Mouse (Mus musculus): ENCODE results near the gene Alg5. TPM values are rescaled to one million over a fixed set of nuclear protein-coding genes. Genes with fewer than 3 reads are reported as not detected.
"Not testable (repeated sequence)": the region's sequence is repeated elsewhere in the genome, so short reads cannot be mapped to it uniquely, and the experiment has no call there.

The Alg5 gene
- polyA plus RNA-seq (2014; fragmentation: Nextera tagmentation; extraction: Ambion mirVana) = 36.0 and 37.5 TPM in 2 replicates

DNA sequence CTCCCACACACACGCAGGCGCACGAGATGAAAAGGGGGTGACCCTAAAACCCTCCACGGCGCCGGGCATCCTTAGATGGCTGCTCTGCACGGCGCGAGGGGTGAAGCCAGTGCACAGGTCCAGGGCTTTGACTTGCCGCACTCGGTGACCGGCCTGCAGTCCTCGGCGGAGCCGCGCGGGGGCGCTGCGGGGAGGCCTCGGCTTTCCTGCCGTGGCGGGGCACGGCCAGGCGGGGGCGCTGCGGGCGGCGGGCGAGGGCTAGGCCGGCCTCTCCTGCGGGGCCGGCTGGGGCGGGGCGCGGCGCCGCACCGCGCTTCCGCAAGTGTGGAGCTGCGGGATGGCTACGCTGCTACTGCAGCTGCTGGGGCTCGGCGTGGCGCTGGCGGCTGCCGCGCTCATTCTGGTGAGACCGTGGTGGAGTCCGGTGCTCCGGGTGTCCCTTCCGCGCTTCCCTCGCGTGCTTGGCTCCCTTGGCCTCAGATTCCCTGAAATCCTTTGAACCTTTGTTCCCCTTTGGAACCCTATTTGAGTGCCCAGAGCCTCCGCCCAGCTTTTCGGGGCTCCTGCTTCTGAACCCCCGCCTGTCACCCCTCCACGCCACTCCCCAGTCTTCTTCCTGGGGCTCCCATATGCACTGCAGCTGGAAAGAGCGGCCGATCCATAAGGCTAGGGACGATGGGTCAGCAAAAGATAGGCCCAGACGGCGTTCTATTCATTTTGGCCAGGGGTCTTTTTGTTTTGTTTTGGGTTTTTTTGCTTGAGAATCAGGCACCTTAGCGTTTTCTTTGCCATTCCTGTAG lies at the start of gene Alg5, which contains the start of gene Exosc8:
TSS of gene Alg5 (plus strand) at position 293 of the 800 bp plus-strand sequence.
TSS of gene Exosc8 (minus strand) at position 147 of the 800 bp plus-strand sequence.
- peak; percentile 89 for ATAC-seq (ENCODE audit: insufficient number of reproducible peaks, low FRiP score, low TSS enrichment, low read depth)
- DNase-seq (ENCODE audit: low spot score) = peak; percentile 96
- Histone ChIP-seq H3K4me1 (ENCODE audit: control insufficient read depth, insufficient read depth, low read length) (0 out of 2 replicates have a peak, but pooled peaks cover 7% of the 10 kb centered on the region), H3K36me3 (ENCODE audit: control insufficient read depth, insufficient read depth, low read length) (peaks cover 3% of the 10 kb centered on the region; the same call in 1 of the 2 replicates), H3K4me2 (ENCODE audit: low read depth, severe bottlenecking) (peak within 1 kb of the TSS; percentile 79), H3K27me3 (ENCODE audit: control insufficient read depth, insufficient read depth, low read length) (no peaks in the 10 kb centered on the region), H3K9ac (ENCODE audit: low read length) (peak within 1 kb of the TSS; percentile 86), H3K4me3 (ENCODE audit: low read depth, low read length) (peak within 1 kb of the TSS; percentile 89), H3K27ac (replicated peaks; ENCODE audit: low read depth, low read length) (peak within 1 kb of the TSS; percentile 98), H3K9me3 (ENCODE audit: control insufficient read depth, low read length) (no peaks in the 10 kb centered on the region)
- under 1% methylated on average over 52 of the region's 65 CpGs for WGBS

DNA sequence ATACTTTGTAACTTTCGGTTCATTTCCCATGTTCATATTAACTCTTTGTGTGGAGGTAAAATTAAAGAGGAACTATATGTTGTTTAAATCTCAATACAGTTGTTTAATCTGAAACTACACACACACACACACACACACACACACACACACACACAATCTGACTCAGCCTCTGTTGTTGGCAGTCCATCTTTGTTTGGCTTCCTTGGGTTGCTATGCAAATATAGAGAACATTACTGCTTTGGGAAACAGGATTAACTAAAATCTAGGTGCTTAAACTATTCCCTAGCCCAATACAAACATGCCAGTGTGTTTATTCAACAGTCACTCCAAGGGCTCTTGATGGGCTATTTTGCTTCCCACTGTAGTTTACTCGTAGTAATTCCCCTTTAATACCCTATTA lies 48.1 kb upstream of the Alg5 start:
- 68% methylated on average over 2 of the region's 2 CpGs for WGBS
- ATAC-seq (ENCODE audit: insufficient number of reproducible peaks, low FRiP score, low TSS enrichment, low read depth) = no peak
- H3K4me2 ChIP-seq (ENCODE audit: low read depth, severe bottlenecking) = no peak overlapping the region

DNA sequence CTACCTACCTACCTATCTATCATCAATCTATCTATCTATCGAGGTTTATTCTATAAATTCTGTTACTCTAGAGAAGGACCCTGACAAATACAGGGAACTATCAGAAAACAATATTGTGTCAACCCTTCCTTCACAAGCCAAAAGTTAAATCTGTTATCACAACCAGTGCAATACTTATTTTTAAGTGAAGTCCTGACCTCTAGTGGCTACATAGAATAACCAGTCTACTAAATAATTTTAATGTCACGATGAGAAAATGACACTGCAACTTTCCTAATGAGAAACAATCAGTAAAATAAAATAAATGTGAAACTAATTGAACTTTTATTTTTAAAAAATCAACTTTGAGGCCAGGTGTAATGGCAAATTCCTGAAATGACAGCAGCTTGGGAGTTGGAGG lies 46.2 kb upstream of the Alg5 start:
- H3K4me1 ChIP-seq (ENCODE audit: control insufficient read depth, insufficient read depth, low read length) = no peaks in the 10 kb centered on the region
- H3K4me3 ChIP-seq (ENCODE audit: low read depth, low read length) = no peak overlapping the region
- DNase-seq (ENCODE audit: low spot score) = no peak
- H3K9ac ChIP-seq (ENCODE audit: low read length) = no peak overlapping the region
- H3K27ac ChIP-seq (replicated peaks; ENCODE audit: low read depth, low read length) = no peak overlapping the region
- no peak overlapping the region for H3K4me2 ChIP-seq (ENCODE audit: low read depth, severe bottlenecking)
- H3K36me3 ChIP-seq (ENCODE audit: control insufficient read depth, insufficient read depth, low read length) = no peaks in the 10 kb centered on the region
- no peak for ATAC-seq (ENCODE audit: insufficient number of reproducible peaks, low FRiP score, low TSS enrichment, low read depth)
- 54% methylated on average over 2 of the region's 2 CpGs for WGBS
- H3K27me3 ChIP-seq (ENCODE audit: control insufficient read depth, insufficient read depth, low read length) = no peaks in the 10 kb centered on the region
- H3K9me3 ChIP-seq (ENCODE audit: control insufficient read depth, low read length) = no peaks in the 10 kb centered on the region

More for the DNA sequence above, 48.1 kb upstream of the Alg5 start:
- H3K4me1 ChIP-seq (ENCODE audit: control insufficient read depth, insufficient read depth, low read length) = no peaks in the 10 kb centered on the region
- H3K4me3 ChIP-seq (ENCODE audit: low read depth, low read length) = no peak overlapping the region
- H3K36me3 ChIP-seq (ENCODE audit: control insufficient read depth, insufficient read depth, low read length) = no peaks in the 10 kb centered on the region
- DNase-seq (ENCODE audit: low spot score) = no peak
- H3K9ac ChIP-seq (ENCODE audit: low read length) = no peak overlapping the region
- H3K27ac ChIP-seq (replicated peaks; ENCODE audit: low read depth, low read length) = no peak overlapping the region
- no peaks in the 10 kb centered on the region for H3K9me3 ChIP-seq (ENCODE audit: control insufficient read depth, low read length)
- H3K27me3 ChIP-seq (ENCODE audit: control insufficient read depth, insufficient read depth, low read length) = no peaks in the 10 kb centered on the region

DNA sequence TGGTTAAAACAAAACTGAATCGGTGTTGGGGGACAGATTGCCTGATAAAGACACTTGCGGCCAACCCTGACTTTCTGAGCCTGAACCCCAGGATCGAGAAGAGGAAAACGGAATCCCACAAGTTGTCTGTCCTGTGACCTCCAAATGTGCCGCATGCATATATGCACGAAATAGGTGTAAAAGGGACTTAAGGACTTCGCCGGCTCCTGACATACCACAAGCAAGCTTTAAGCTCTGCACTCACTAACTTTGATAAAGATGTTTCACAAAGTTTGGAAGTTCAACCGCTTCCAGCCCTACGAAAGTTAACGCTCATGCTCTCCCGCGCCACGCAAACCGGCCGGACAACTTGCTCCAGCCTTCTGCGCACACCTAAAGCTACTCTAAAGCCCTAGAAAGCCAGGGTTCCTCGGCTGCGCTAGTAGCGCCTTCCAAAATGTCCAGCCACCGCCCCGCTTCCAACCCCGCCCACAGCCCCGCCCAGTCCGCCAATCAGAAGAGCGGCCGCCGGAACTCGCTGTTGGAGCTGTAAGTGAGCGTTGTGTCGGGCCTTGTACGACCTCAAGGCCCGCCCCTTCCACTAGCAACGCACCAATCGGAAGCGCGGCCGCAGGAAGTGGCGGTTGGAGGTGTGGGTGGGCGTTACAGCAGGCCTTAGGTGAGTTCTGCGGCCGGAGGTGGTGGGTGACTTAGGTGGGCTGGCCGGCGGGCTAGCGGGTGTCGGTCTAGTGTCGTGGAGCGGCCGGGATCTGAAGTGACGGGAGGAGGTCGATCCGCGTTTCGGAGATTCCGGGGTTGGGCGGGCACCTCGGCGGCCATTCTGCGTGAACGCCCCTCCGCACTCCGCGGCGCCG lies 42.9 kb upstream of the Alg5 start, which contains the start of gene Supt20:
TSS of gene Supt20 (plus strand) at position 606 of the 854 bp plus-strand sequence.
- Histone ChIP-seq H3K4me3 (ENCODE audit: low read depth, low read length) (peak within 1 kb of the TSS; percentile 75), H3K4me1 (ENCODE audit: control insufficient read depth, insufficient read depth, low read length) (no peaks in the 10 kb centered on the region), H3K27me3 (ENCODE audit: control insufficient read depth, insufficient read depth, low read length) (no peaks in the 10 kb centered on the region), H3K36me3 (ENCODE audit: control insufficient read depth, insufficient read depth, low read length) (no peaks in the 10 kb centered on the region; the same call in 1 of the 2 replicates), H3K27ac (replicated peaks; ENCODE audit: low read depth, low read length) (0 out of 2 replicates have a peak within 1 kb of the TSS, but pooled peaks have one; percentile 39), H3K4me2 (ENCODE audit: low read depth, severe bottlenecking) (peak within 1 kb of the TSS; percentile 56), H3K9ac (ENCODE audit: low read length) (peak within 1 kb of the TSS; percentile 71), H3K9me3 (ENCODE audit: control insufficient read depth, low read length) (no peaks in the 10 kb centered on the region)
- DNase-seq (ENCODE audit: low spot score) = peak; percentile 94
- peak; percentile 99 for ATAC-seq (ENCODE audit: insufficient number of reproducible peaks, low FRiP score, low TSS enrichment, low read depth)
- WGBS = 2% methylated on average over 65 of the region's 65 CpGs

DNA sequence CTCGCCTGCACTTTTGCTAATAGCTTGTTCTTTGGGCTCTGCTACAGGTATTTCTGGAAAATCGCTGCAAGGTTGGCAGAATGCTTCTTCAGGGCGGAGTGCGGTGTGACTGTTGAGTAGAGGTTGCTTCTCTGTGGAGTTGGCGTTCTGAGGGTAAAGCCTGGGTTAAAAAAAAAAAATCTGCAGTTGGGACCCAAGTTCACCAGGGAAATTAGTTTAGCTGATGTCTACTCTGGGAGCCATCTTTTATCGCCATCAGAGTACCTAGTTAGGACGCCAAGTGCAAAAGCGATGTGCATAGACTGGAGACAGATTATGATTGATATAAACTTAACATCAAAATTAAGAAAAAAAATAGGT lies 42.3 kb upstream of the Alg5 start:
- Histone ChIP-seq H3K27ac (replicated peaks; ENCODE audit: low read depth, low read length) (0 out of 2 replicates have a peak overlapping the region, but pooled peaks have one; percentile 39), H3K4me3 (ENCODE audit: low read depth, low read length) (peak overlapping the region; percentile 75), H3K4me2 (ENCODE audit: low read depth, severe bottlenecking) (peak overlapping the region; percentile 55), H3K9ac (ENCODE audit: low read length) (peak overlapping the region; percentile 71), H3K4me1 (ENCODE audit: control insufficient read depth, insufficient read depth, low read length) (no peaks in the 10 kb centered on the region), H3K36me3 (ENCODE audit: control insufficient read depth, insufficient read depth, low read length) (no peaks in the 10 kb centered on the region; the same call in 1 of the 2 replicates), H3K9me3 (ENCODE audit: control insufficient read depth, low read length) (no peaks in the 10 kb centered on the region), H3K27me3 (ENCODE audit: control insufficient read depth, insufficient read depth, low read length) (no peaks in the 10 kb centered on the region)
- ATAC-seq (ENCODE audit: insufficient number of reproducible peaks, low FRiP score, low TSS enrichment, low read depth) (no peak), DNase-seq (ENCODE audit: low spot score) (no peak)
- whole genome bisulfite sequencing = under 1% methylated on average over 8 of the region's 8 CpGs

DNA sequence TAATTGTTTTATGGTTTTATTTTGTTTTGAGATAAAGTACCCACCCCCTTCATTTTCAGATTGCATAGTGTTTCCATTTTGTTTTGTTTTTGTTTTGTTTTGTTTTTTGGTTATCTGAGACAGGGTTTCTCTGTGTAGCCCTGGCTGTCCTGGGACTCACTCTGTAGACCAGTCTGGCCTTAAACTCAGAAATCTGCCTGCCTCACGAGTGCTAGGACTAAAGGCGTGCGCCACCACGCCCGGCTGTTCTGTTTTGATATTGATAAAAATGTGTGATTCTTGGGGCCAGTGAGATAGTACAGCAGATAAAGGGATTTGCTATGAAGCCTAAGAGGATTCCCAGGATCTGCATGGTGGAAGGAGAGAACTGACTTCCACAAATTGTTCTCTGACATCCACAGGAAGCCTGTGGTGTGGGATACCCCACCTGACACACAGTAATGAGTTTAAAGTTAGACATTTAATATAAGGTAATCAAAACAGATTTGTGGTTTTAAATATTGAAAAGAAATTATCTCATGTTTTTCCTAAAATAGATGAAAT lies 35.5 kb upstream of the Alg5 start:
- WGBS = 89% methylated on average over 5 of the region's 5 CpGs
- Histone ChIP-seq H3K27me3 (ENCODE audit: control insufficient read depth, insufficient read depth, low read length) (no peaks in the 10 kb centered on the region), H3K36me3 (ENCODE audit: control insufficient read depth, insufficient read depth, low read length) (peaks cover 15% of the 10 kb centered on the region), H3K9me3 (ENCODE audit: control insufficient read depth, low read length) (no peaks in the 10 kb centered on the region), H3K9ac (ENCODE audit: low read length) (no peak overlapping the region), H3K4me3 (ENCODE audit: low read depth, low read length) (no peak overlapping the region), H3K4me1 (ENCODE audit: control insufficient read depth, insufficient read depth, low read length) (no peaks in the 10 kb centered on the region), H3K4me2 (ENCODE audit: low read depth, severe bottlenecking) (no peak overlapping the region), H3K27ac (replicated peaks; ENCODE audit: low read depth, low read length) (no peak overlapping the region)
- ATAC-seq (ENCODE audit: insufficient number of reproducible peaks, low FRiP score, low TSS enrichment, low read depth) = no peak
- DNase-seq (ENCODE audit: low spot score) = no peak

DNA sequence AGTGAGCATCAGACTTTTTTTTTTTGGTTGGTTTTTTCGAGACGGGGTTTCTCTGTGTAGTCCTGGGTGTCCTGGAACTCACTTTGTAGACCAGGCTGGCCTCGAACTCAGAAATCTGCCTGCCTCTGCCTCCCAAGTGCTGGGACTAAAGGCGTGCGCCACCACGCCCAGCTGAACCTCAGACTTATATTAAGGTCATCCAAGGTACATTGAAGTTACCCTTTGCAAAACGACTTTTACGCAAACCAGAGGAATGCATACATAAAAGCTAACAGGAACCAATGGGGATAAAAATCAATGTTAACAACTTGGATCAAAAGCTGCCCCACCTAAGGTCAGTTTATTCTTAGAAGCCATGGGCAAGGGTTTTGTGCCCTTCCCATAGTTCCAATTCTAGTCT lies 31.2 kb upstream of the Alg5 start:
- peaks cover 22% of the 10 kb centered on the region for H3K36me3 ChIP-seq (ENCODE audit: control insufficient read depth, insufficient read depth, low read length)
- WGBS = 92% methylated on average over 8 of the region's 8 CpGs

DNA sequence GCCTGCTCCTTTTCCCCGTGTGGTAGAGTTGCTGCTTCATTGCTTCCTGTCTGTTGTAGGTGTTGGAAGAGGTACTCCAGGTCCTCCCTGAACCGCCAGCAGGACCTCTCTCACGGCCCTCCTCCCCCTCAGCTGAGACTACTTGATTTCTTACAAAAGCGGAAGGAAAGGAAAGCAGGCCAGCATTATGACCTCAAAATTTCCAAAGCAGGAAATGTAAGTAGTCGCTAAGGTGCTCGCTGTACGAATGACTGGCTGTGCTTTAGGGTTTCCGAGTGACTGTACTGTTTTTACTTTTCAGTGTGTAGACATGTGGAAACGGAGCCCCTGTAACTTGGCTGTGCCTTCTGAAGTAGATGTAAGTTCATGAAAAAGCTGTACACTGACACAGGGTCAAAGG lies 26.4 kb upstream of the Alg5 start:
- 82% methylated on average over 9 of the region's 9 CpGs for WGBS
- peaks cover 14% of the 10 kb centered on the region for H3K36me3 ChIP-seq (ENCODE audit: control insufficient read depth, insufficient read depth, low read length)

More for the DNA sequence above, 31.2 kb upstream of the Alg5 start:
- H3K4me1 ChIP-seq (ENCODE audit: control insufficient read depth, insufficient read depth, low read length); ATAC-seq (ENCODE audit: insufficient number of reproducible peaks, low FRiP score, low TSS enrichment, low read depth); H3K4me3 ChIP-seq (ENCODE audit: low read depth, low read length); H3K27me3 ChIP-seq (ENCODE audit: control insufficient read depth, insufficient read depth, low read length); H3K4me2 ChIP-seq (ENCODE audit: low read depth, severe bottlenecking); H3K9me3 ChIP-seq (ENCODE audit: control insufficient read depth, low read length); DNase-seq (ENCODE audit: low spot score); H3K9ac ChIP-seq (ENCODE audit: low read length); H3K27ac ChIP-seq (replicated peaks; ENCODE audit: low read depth, low read length): not testable (repeated sequence)

More for the DNA sequence above, 26.4 kb upstream of the Alg5 start:
- no peak overlapping the region for H3K27ac ChIP-seq (replicated peaks; ENCODE audit: low read depth, low read length)
- no peak overlapping the region for H3K4me2 ChIP-seq (ENCODE audit: low read depth, severe bottlenecking)
- no peak overlapping the region for H3K9ac ChIP-seq (ENCODE audit: low read length)
- DNase-seq (ENCODE audit: low spot score) (no peak), ATAC-seq (ENCODE audit: insufficient number of reproducible peaks, low FRiP score, low TSS enrichment, low read depth) (no peak)
- no peaks in the 10 kb centered on the region for H3K27me3 ChIP-seq (ENCODE audit: control insufficient read depth, insufficient read depth, low read length)
- H3K9me3 ChIP-seq (ENCODE audit: control insufficient read depth, low read length) = no peaks in the 10 kb centered on the region
- no peaks in the 10 kb centered on the region for H3K4me1 ChIP-seq (ENCODE audit: control insufficient read depth, insufficient read depth, low read length)
- no peak overlapping the region for H3K4me3 ChIP-seq (ENCODE audit: low read depth, low read length)

All from limb, embryonic 11.5 days (tissue).